Mouse (Mus musculus) stomach, postnatal 0 days (tissue): ENCODE measurements around the gene C1qtnf1.

Source experiments
- CTCF ChIP-seq: IDR thresholded peaks from 2 replicates; pipeline ENCODE4 v1.5.1; 2016; ENCODE audit warnings: antibody characterized with exemption, low read depth, mild to moderate bottlenecking, moderate library complexity
- EP300 ChIP-seq: optimal IDR thresholded peaks from 2 replicates; pipeline ENCODE3; 2016; ENCODE audit warnings: antibody characterized with exemption

DNA sequence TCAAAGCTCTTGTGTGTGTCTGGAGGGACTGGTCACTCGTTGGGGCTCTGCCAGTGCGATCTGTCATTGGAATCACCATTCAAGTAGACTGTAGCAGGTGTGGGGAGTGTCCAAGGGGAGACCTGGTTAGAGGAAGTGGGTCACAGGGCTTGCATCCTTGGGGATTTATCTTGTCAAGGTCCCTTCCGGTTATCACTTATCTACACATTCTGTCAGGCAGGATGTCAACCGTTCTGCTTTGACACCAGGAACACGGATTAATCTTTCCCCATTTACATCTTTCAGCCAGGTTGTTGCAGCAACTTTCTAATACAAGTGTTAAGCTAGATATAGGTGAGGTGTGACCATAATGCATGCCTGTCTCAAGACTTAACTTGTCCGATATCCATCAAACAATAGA is 27.8 kb downstream of the C1qtnf1 start:
- TF ChIP-seq CTCF (no peak), EP300 (no peak)
